Mouse (Mus musculus): Measurements from ENCODE around the gene Vps45.
"Not testable (repeated sequence)": the region's sequence is repeated elsewhere in the genome, so short reads cannot be mapped to it uniquely, and the experiment has no call there.

Vps45 gene

DNA sequence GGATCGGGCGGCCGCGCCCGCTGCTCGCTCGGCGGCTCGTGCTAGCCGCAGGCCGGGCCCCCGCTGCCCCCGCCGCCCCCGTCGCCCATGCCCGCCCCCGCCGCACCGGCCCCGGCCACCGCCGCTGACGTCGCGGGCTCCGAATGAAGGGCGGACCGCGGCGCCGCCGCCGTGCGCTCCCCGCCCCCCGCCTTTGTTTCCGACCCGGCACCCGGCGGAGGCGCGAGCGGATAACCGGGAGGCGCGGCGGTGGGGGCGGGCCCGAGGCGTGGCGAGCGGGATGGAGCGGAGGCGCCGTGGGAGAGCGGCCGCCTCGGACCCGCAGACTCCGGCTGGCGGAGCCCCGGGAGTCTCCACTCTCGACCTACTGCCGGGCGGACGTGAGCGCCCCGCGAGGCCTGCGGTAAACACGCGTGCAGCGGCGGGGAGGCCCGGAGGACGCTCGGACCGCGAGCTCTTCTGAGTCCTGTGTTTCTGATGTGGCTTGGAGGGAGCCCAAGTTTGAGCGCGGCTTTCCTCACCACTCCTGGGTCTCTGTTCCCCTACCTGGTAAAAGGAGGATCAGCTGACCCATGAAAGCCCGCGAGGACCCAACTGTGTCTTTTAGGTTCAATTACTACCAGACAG, 62.4 kb downstream of the Vps45 start, which contains the start of gene Plekho1:
Plekho1 (minus strand) TSS at position 200 of the 627 bp plus-strand sequence.
- DNase-seq (ENCODE audit: low spot score), result peak; percentile 58

DNA sequence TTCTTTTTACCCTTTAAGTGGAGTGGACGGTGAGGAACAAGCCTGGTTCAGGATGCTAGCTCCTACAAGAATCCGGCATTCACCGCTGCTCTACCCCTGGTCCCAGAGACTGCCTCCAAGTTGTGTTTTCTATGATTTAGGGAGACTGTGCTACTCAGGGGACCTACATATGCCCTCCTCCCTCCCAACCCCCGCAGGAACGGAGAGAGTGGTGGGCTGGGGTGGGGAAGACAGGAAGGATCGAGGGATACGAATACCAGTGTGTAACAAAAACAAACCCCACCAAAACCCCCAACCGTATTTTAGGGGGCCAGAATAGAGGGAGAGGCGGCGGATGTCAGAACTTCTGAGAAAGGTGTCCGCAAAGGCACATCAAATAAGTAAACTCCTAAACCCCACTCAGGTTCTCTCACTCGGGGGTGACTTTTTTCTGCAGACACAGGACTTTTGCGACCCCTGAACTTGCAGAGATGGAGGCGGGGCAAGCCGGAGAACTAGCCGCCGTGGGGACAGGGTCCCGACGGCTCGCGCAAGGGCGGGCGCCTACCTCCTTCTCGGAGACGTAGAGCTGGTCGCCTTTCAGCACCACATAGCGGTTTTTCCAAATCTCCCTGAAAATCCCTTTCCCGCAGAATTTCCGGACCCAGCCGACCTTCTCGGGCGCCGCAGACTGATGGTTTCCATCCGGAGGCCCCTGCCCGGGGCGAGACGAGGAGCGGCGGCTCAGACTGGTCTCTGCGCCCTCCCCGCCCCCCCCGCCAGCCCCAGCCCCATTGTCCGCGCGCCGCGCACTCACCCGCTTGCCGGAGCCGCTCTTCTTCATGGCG, 63.1 kb downstream of the Vps45 start:
- peak; percentile 21 for DNase-seq (ENCODE audit: low spot score)

DNA sequence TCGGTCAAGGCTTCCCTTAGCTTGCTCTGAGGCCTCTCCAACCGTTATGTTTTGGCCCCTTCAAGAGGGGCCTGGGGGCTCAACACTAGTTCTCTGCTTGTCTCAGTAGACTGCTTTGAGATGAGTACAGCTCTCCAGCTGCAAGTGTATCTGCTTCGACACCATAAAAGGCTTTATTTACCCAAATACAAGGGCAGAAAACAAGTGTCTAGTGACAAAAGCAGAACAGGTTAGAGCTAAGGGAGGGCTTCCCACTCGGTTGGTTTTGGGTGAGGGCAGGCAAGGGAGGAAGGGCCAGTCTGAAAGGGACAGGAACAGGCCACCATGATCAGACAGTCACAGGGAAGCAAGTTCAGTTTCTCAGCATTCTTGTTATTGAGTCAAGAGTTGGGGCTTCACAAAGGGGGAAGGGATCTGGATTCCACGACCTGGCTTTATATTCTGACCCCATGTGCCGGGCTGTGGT, 63.9 kb downstream of the Vps45 start:
- DNase-seq (ENCODE audit: low spot score), result no peak

DNA sequence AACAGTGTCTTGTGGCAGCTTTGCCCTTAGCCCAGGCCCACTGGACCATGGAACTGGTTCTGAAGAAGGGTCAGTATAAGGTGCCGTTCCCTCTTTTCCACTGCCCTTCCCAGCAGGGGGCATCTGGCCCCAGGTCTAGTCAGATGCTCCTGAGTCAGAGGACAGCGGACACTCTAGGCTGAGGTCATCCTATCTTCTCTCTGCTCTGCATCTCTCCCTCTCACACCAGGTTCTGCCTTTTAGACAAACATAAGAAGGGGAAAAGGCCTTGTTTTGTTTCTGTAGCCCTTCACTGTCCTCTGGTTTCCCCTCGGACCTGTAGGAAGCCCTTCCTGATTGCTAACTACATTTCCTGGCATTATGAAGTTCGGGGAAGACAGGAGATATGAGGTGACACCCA, 64.4 kb downstream of the Vps45 start:
- peak; percentile 28 for DNase-seq (ENCODE audit: low spot score)

DNA sequence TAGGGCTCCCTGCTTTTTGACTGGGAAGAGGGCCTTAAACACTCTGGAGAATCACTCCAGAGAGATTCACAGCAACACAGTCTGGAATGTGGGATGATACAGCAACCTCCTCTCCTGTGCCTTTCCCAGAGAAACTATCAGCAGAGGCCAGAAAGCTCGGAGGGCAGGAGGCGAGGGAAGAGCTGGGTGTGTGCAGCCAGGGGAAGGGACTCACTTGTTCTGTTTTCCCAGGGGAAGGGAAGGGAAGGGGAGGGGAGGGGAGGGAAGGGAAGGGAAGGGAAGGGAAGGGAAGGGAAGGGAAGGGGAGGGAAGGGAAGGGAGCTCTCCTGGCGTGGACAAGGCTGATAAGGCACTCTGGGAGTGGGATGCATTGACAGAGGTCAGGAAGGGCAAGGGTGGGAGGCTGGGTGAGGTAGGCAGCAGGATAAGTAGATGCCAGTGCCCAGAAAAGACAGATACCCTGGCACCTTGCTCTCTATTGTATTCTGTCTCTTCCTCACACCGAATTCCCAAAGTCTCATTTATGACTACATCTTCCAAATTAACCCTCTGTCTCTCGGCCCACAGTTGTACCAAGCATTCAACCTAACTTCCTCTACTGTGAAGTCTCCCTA, 65.2 kb downstream of the Vps45 start:
- peak; percentile 16 for DNase-seq (ENCODE audit: low spot score)

DNA sequence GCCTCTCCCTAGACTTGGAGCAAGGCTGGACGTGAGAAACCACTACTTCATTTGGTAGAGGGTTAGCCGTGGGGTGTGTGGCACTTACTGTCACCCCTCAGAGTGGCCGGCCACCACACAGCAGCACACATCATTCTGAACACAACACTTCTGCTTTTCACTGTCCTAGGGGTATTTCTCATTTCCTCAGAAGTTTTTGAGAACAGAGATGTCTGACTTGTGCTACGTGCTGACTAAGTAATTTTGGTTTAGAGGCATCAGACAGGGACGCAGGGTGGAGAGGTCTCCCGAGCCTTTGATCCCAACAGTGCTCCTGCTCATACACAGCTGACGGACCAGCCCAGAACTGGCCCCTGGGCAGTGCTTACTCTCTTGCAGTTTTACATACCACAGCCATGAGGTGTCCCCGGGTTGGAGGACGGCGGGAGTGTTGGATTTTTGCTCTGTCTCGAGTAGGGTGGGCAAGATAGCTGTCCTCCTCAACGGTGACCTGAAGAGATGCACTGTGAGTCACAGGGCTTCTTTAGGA, 67.8 kb downstream of the Vps45 start:
- DNase-seq (ENCODE audit: low spot score), result peak; percentile 46

DNA sequence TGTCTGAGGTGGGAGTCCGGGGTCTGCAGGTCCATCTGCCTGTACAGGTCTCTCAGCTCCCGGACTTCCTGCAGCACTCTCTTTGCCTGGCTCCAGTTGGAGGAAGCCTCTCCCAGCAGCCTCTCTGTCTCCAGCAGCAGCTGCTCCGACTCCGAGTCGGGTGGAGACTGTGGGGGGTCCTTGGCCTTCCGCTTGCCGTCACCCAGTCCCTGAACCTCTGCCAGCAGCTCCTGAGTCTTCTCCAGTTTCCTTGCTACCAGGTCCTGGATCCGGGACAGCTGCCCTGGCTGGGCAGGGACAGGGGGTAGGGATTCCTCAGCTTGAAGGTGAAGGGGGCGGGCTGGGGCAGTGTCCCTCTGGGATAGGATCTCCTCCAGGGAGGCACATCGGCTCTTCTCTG, 69.3 kb downstream of the Vps45 start:
- DNase-seq (ENCODE audit: low spot score), result peak; percentile 24

DNA sequence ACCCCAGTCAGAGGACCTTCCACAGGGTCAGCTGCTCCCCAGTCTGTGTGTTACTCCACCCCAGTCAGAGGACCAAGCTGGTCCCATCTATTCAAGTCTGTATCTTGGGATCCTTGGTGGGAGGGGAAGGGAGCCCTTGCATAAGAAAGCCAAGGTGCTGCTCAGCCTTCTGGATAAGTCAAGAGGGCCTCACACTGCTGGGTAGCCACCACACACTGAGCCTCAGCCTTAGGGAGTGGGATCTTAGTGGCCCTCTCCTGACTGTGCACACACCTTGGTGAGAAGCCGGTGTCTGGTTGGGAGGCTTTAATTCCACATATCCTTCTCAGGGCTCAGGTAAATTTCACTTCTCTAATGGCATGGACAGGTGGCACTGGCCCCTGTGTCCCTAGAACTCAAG, 70.1 kb downstream of the Vps45 start:
- no peak for DNase-seq (ENCODE audit: low spot score)

DNA sequence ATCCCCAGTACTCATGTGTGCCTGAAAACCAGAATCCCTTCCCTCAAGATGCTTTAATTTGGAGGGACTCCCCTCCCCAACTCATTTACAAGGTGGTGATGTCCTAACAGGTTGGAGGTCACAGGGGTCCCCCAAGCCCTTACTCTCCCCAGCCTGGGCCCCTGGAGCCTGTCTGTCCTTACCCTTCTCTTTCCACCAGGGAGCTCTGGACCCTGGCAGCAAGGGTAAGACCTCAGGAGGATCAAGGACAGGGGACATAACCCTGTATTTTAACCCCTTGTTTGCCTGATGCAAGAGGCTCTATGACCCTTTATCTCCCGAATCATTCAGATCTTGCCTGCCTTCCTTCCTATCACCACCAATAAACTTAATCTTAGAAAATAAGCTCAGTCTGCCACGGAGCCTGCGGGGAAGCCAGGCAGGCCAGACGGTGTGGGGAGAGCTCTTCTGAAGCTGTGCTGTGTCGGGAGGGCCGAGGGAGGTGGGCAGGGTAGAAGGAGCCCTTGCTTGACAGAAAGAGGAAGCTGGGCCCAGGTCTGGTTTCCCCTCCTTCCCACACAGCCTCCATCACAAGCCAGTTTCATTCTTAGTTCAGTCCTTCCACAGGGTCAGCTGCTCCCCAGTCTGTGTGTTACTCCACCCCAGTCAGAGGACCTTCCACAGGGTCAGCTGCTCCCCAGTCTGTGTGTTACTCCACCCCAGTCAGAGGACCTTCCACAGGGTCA, 70.7 kb downstream of the Vps45 start:
- DNase-seq (ENCODE audit: low spot score), result no peak

DNA sequence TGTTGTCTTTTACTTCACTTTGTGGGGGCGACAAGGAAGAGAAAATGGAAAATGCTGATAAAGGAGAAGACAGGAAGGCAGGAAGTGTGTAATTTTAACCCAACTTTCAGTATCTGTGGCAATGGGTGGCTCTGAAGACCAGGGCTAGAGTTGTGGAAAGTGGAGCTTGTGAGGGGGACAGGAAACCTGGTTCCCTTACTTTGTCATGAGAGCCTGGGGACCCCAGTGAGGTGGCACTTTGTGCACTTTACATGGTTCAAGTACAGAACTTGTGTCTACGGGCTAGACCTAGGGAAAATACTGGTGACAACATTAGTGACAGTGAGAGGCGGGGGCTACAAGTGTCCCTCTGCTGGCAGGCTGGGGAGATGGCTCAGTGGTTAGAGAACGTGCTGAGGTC, 71.3 kb downstream of the Vps45 start:
- no peak for DNase-seq (ENCODE audit: low spot score)

DNA sequence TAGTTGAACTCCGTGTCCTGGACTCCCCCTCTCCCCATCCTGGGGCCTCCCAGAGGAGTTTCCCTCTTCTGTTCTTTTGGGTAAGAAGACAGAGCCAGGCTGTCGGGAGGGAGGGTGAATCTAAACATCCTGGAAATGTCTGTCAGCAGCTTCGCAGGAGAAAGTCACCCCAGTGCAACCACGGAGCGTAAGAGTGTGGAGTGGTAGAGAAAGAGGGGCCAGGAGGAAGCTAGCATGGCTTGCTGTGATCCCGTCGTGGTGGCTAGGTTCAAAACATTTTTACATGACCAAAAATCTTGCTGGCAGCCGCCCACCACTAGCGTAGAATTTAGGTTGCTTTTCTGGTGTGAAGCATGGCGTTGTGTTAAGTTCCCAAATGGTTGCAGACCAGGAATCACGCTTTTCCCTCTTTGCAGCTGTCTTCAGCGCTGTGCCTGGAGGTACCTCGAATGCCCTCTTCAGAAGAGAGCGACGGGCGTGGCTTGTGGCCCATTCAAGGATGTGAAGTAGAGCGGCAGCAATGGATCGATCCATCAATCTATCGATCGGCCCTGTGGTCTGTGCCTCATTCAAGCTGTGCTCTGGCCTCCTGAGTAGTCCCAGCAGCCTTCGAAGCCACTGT, 72.2 kb downstream of the Vps45 start:
- DNase-seq (ENCODE audit: low spot score), result peak; percentile 39

DNA sequence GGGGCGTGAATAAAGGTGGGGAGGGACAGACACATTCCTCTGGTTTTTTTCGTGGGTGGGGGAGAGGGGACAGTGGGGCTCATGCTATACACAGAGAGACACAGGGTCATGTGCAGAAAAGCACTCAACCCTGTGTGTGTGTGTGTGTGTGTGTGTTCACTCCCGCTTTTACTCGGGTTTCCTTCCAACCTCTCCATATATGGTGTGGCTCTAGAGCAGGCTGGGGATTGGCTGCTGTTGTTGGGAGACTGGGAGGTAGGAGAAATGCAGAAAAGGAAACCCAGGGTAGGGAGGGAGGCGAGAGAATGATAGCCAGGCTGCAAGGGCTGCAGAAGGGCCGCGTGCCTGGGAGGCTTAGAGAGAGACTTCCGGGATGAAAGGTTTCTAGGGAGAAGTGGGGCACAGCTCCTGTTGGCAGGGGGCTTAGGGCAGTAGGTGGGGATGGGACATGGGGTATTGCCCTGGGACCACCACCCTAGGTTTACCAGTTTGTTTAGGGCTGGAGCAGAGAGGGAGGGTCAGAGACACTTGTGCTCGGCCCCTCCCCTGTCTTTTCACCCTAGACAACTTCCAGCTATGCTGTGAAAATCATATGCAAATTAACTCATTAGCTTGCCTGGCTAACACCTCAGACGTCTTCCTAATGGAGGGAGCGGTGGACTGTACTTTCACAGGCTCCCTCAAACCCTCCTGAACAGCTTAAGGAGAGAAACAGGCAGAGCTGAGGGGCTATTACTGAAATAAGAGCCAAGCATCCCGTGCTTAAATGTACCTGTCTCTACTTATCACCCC, 72.9 kb downstream of the Vps45 start:
- peak; percentile 66 for DNase-seq (ENCODE audit: low spot score)

DNA sequence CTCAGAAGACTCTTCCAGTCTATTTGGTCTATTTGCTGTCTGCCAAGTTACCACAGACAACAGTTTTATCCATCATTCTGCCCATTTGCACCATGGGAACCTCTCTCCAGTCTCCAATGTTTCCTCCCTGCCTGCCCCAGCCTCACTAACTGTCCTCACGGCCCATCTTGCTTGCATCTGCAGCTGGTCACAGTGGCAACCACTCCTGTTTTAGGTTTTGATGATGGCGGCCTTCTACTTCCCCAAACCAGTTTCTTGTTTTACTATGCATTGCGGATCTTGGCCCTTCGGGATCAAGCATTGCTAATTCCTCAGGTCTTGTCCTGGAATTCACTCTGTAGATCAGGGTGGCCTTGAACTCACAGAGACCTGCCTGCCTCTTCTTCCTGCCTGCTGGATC, 76.1 kb downstream of the Vps45 start:
- DNase-seq (ENCODE audit: low spot score), result no peak

DNA sequence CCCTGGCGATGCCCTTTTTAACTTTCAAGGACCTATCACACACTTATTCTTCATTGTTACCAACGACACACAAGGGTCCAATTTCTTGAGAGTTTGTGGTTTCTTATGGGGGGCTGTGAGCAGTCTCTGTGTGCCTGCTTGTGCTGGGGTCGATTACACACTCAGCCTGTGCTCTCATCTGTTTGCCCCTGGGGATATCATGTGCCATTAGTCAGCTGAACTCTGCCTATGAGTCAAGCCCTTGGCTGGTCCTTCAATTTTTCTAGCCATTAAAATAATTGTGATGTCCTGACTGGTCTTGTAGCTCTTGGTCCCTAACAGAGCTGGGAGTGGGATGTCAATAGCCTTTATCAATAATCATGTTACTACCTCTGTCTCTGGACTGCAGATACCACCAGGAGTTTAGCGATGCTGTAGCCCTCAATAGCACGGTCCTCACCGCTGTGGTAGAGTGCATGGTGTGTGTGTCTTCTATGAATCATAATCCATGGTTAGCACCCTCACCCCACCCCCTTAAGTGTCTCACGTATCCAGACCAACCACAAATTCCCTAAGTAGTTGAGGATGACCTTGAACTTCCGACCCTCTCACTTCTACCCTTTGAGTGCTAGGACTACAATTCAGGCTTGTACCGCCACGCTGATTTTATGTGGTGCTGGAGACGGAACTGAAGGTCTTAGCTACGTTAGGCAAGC, 77.8 kb downstream of the Vps45 start:
- no peak for DNase-seq (ENCODE audit: low spot score)

DNA sequence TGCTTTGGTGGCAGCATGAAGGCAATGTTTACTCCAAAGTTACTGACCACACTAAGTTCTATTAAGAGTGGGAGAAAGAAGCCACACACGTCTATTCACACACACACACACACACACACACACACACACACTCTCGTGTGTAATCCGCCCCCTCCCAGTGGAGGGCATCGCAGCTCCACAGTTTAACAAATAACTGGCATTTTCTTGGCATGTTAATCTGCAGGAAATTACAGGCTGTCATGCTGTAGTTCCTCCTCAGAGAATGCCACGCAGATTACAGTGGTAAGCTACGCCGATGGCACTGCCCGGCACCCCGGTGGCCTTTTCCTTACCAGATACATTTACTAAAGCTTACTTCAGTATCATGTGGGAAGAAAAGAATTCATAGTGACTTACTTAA, 80.0 kb downstream of the Vps45 start:
- no peak for DNase-seq (ENCODE audit: low spot score)

DNA sequence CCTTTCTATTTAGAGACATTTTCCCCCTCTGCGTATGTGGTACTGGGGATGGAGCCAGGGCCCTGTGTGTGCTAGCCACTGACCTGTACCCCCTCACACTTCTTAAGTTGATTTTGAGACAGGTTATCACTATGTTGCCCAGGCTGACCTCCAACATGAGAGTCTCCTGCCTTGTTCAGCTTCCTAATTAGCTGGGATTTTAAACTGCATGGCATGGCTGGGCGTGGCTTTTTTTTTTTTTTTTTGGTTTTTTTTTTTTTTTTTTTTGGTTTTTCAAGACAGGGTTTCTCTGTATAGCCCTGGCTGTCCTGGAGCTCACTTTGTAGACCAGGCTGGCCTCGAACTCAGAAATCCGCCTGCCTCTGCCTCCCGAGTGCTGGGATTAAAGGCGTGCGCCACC, 80.7 kb downstream of the Vps45 start:
- not testable (repeated sequence) for DNase-seq (ENCODE audit: low spot score)

DNA sequence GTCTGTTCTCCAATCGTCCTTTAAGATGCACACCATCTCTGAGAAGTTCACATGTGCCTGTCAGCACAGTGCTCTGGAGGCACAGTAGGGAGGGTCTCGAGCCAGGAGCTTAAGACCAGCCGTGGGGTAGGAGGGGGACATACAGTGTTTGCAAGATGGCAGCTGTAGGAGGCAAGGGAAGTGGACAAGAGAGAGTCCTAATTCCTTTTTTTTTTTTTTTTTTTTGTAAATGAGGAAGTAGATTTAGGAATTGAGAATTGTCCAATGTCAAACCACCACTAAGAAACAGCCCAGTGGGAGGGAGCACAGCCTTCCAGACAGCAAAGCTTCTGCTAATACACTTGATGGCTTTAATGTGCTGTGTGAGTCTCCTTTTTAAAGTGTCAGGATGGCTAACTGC, 81.2 kb downstream of the Vps45 start:
- DNase-seq (ENCODE audit: low spot score), result no peak

DNA sequence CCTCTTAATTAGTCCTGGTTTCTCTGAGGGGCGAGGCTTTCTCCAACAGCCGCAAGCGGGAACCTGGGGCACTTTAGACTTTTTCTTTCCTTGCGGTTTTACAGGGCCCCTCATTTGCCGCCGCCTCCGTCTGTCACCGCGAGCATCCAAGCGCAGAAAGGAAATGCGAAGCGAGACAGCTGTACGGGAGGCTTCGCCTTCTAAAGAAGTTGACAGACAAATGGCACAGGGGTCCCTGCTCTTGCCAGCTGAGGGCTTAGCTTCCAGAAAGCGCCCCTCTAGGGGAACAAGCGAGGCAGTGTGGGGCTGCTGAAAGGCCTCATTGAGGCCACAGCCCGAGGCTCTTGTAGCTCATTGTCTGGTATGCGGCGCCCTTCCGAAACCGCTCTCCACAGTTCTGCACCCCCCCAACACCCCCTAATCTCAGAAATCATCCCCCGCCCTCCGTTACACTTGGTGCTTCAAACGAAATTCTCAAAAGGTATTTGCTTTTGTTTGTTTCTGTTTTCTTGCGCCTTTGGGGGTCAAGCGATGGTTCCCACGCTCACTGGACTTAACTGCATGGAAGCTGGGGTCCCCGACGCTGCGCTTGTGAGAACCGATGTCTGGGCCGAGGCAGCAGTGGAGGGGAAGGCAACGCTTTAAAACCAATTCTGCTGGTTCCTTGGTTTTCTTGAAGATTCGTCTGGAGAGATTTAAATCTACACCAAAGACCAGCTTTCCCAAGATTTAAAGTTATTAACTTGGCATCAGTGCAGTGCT, 85.2 kb downstream of the Vps45 start:
- DNase-seq (ENCODE audit: low spot score), result no peak

DNA sequence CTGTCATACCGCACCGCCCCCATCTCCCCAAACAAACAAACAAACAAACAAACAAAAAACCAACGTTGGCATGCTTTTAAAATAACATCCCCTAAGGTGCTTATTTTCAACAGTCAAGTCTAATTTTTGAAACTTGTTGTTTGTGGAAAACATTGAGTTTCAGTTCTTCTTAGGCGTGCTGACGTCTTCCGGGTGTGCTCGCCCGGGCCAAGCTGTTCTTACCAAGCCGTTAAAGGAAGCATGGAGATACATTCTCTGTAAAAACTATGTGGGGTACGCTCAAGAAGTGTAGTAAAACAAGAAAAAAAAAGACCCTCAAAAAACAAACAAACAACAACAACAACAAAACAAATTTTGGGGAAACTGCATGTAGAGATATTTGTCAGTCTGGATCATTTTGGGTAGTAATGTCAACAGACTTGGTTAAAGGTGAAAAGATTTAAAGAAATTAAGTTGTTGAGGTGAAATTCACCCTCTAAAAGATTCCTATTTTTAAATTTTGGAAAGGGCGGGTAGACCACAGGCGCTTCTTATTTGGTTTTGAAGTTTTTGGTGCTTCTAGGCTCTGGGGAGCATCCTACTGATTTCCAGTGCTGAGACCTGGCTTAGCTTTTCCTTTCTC, 85.9 kb downstream of the Vps45 start:
- no peak for DNase-seq (ENCODE audit: low spot score)

Measured in urinary bladder, postnatal 14 days (tissue).